Mouse (Mus musculus): ENCODE results near the gene Kcna7.
"Not testable (repeated sequence)": the region's sequence is repeated elsewhere in the genome, so short reads cannot be mapped to it uniquely, and the experiment has no call there.

The Kcna7 gene

DNA sequence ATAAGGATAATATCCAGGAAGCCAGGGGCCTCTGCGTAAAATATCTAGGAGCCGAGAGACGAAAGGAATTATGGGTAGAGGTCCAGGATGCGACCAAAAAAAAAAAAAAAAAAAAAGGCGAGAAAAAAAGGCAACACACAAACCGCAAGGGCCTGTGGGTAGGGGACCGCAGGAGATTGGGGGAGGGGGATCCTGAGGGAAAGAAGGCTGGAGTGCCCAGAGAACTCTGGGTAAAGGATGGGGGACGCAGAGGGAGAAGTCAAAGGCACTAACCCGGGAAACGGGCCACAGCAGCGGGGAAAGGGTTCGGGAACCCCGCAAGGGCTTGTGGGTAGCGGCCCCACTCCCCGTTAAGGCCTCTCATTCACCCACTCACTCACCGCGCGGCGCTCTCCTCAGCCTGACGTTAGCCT lies 10.3 kb upstream of the Kcna7 start:
- no peak for DNase-seq (ENCODE audit: low read depth, low spot score)

DNA sequence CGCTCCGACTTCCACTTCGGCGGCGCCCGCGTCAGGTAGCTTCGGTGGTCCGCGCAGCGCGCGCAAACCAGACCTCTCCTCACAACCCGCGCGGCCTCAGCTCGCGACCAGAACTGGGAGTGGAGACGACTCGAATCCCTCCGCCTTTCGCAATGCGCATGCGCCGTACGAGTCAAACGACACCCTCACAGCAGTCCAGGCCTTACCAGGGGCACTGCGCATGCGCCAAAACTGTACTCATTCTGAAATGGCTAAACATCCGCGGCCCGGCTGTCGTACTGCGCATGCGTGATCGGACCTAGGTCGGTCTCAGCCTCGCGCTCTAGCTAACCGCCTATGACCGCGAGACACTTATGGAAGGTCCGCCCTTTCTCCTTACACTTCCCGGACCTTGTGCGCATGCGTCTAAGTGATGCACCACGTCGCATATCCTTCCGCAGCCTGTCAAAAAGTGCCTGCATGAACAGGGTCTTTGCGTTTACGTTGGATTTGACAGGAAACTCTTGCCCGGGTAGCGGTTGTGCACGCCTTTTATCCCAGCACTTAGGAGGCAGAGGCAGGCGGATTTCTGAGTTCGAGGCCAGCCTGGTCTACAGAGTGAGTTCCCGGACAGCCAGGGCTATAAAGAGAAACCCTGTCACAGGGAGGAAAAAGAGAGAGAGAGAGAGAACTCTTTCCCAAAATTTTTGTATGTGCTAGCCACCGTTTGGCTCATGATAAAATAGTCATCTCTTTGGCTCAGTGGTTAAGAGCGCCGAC lies 9.7 kb upstream of the Kcna7 start, which contains the start of gene Snrnp70:
Snrnp70 (minus strand) TSS at position 165 of the 759 bp plus-strand sequence.
- DNase-seq (ENCODE audit: low read depth, low spot score) = peak; percentile 100

DNA sequence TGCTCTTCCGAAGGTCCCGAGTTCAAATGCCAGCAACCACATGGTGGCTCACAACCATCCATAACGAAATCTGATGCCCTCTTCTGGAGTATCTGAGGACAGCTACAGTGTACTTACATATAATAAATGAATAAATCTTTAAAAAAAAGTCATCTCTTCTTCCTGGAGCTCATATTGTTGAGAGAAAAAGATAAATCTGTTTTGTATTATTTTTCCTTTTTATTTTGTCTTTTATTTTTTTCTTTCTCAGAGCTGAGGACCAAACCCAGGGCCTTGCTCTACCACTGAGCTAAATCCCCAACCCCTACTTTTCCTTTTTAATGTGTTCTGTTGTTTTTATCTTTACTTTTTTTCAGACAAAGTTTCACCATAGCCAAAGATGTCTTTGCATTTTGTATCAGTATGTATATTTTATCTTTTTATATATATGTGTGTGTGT lies 9.1 kb upstream of the Kcna7 start:
- DNase-seq (ENCODE audit: low read depth, low spot score) = not testable (repeated sequence)

DNA sequence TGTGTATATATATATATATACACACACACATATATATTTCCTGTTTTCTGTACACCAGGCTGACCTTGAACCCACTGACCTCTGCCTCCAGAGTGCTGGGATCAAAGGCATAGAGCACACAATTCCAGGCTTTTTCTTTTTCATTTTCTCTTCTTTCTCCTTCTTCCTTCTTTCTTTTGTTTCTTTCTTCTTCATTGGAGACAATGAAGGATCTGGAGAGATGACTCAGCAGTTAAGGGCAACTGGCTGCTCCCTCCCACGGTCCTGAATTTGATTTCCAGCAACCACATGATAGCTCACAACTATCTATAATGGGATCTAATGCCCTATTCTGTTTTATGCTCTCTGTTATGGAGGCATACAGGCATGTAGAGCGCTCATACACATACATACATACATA lies 8.7 kb upstream of the Kcna7 start:
- DNase-seq (ENCODE audit: low read depth, low spot score) = no peak

DNA sequence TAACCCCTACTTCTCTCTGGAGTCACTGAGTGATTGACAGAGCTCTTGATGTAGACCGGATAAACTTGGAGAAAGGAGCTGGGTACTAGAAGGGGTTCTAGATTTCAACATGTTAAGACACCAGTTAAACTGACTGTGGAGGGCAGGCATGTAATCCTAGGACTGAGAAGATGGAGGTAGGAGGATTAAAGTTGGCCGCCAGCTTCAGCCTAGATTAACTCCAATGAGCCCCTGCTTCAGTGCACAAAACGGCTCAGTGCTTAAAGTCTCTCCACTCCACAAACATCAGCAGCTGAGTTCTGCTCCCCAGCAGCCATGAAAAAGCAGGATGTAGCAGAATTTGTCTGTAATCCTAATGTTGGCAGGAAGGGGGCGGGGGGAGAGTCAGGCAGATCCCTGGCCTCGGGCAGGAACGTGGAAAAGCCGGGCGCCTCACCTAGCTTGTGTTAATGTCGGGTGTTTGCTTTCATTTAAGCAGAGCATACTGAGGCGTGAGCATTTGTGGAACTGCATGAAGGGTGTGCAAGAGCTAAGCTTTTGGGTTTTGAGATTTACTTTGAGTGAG lies 3.9 kb upstream of the Kcna7 start:
- DNase-seq (ENCODE audit: low read depth, low spot score) = peak; percentile 63

DNA sequence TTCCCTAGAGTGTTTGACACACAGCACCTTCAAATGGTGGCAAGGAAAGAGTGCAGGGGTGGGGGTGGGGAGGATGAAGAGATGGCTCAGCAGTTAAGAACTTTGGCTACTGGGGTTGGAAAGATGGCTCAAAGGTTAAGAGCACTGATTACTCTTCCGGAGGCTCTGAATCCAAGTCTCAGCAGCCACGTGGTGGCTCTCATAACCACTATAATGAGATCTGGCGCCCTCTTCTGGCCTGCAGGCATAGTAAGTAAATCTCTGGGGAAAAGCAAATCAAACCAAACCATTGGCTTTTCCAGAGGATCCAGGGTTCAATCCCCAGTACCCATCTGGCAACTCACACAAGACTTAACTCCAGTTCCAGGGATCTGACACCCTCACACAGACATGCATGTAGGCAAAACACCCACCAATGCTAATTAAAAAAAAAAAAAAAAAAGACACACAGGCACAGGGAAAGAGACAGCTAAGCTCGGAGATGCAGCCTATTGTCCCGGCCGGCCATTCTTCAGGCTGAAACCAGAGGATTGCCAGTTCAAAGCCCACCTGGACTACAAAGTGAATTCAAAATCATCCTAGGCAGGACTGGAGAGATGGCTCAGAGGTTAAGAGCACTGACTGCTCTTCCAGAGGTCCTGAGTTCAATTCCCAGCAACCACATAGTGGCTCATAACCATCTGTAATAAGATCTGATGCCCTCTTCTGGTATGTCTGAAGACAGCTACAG lies 1.8 kb upstream of the Kcna7 start:
- DNase-seq (ENCODE audit: low read depth, low spot score) = no peak

DNA sequence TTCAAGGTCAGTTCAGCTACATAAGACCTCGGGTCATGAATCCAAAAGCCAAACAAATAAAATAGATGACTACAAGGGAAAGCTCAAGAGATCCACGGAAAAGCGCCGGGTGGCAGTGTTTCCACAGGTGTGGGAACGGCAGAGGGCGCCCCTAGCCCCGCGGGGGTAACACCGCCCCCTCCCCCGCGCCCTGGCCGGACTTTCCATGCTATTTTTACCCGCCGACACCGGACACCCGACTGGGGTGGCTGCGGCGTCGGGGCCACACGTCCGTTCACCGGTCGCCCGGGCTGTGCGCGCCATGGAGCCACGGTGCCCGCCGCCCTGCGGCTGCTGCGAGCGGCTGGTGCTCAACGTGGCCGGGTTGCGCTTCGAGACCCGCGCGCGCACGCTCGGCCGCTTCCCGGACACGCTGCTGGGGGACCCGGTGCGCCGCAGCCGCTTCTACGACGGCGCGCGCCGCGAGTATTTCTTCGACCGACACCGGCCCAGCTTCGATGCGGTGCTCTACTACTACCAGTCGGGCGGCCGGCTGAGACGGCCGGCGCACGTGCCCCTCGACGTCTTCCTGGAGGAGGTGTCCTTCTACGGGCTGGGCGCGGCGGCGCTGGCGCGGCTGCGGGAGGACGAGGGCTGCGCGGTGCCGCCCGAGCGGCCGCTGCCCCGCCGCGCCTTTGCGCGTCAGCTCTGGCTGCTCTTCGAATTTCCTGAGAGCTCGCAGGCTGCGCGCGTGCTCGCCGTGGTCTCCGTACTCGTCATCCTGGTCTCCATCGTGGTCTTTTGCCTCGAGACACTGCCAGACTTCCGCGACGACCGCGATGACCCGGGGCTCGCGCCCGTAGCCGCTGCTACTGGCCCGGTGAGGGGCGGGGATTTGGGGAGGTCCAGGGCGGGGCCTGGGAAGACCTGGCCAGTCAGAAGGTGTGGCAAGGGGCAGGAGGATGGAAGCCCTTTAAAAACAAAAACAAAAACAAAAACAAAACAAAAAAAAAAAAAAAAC lies 1.0 kb downstream of the Kcna7 start:
- DNase-seq (ENCODE audit: low read depth, low spot score) = no peak

DNA sequence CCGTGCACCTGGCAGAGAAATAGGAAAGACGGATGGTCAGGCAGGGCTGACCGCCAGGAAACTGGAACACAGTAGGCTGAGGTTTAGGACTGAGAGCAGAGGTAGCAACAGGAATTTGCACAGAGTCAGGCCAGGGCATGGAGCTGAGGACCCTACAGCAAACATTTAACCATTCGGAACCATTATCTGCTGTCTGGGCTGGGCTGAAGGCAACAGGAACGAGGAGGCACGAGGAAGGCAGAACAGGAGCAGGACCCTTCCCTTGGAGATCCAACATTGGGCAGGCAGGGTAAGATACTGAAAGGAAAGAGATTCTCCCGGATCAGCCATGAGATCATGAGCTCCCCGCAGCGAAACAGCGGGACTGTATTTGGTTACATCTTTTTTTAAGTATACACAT lies 2.4 kb downstream of the Kcna7 start:
- DNase-seq (ENCODE audit: low read depth, low spot score) = no peak

DNA sequence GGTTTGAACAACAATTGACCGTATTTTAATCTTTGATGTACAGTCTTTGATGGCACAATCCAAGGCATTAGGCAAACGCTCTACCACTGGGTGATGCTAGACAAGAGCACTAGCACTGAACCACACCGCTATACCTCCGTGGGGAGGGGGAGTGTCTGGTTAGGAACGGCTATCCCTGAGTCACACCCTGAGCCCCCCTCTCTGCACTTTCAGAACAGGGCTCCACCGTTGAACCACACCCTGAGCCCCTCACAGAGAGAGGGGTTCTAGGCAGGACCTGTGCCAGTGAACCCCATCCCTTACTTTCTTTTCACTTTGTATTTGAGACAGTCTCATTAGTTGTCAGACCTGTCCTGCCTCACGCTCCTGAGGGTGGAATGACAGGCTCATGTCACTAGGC lies 2.9 kb downstream of the Kcna7 start:
- DNase-seq (ENCODE audit: low read depth, low spot score) = no peak

DNA sequence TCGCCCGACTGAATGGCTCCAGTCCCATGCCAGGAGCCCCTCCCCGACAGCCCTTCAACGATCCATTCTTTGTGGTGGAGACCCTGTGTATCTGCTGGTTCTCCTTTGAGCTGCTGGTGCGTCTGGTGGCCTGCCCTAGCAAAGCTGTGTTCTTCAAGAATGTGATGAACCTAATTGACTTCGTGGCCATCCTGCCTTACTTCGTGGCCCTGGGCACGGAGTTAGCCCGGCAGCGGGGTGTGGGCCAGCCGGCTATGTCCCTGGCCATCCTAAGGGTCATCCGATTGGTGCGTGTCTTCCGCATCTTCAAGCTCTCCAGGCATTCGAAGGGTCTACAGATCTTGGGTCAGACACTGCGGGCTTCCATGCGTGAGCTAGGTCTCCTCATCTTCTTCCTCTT lies 3.5 kb downstream of the Kcna7 start:
- no peak for DNase-seq (ENCODE audit: low read depth, low spot score)

DNA sequence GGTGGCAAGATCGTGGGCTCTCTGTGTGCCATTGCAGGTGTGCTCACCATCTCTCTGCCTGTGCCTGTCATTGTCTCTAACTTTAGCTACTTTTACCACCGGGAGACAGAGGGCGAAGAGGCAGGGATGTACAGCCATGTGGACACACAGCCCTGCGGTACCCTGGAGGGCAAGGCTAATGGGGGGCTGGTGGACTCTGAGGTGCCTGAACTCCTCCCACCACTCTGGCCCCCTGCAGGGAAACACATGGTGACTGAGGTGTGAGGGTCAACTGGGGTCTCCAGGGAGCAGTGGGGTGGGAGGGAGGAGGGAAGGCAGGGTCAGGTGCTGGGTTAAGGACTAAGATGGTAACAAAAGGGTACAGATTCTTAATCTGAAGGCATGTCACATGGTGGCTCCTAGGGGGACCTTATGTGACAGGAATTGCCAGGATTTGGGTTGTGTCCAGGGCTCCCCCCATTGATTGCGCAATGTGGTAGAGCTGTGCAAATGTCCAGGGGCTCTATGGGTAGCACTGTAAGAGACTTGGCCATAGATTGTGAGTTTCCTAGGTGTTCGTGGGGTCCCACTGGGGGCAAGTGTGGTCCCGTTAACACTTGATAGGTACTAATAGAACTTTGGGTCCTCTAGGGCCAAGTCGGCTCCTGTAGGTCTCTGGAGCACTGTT lies 4.2 kb downstream of the Kcna7 start:
- no peak for DNase-seq (ENCODE audit: low read depth, low spot score)

DNA sequence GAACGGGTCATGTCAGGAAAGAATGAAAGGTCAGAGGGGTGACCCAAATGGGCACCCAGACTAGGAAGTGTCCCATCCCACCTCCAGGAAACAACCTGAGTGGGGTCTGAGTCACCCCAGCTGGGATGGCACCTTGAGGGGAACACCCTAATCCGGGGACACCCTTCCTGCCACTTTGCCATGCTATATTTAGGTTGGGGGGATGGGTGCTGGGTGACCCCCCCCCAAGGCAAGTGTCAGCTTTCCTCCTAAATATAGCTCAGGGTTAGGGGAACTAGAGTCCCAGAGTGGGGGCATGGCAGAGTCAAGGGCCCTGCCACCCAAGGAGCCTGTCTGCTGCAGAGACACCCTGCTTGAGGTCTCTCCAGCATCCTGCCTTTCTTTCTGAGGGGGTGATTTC lies 7.0 kb downstream of the Kcna7 start:
- DNase-seq (ENCODE audit: low read depth, low spot score) = no peak

DNA sequence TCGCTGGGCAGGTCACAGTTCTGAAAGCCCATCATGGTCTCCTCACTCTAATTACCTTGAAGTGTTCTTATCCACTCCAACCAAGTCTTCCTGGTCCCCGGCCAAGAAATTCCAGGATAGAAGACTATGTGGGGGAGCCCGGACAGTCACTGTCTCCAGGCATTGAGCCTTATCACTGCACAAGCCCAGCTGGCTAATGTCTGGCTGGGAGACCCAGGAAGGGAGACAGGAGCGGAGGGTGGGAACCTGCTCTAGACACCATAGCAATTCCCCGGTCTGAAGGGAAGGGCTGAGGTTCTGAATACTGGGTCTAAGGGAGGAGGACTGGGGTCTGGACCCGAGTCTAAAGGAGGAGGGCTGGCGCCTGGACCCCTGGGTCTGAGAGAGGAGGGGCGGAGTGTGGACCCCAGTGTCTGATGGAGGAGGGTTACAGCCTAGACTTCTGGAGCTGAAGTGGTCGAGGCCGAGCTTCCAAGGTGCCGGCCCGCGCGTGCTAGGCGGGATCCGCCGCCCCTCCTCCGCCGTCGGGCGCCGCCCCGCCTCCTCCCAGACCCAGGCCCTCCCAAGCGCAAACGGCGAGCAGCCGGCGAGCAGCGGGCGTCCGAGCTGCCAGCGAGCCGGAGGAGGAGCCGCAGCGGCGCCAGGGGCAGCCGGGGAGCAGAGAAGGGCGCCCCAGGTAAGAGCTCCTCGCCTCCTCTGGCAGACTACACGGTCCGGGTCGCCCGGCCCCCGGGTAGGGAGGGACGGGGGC lies 7.8 kb downstream of the Kcna7 start, which contains the start of gene Ntf5:
Ntf5 (plus strand) TSS at position 583 of the 751 bp plus-strand sequence.
- DNase-seq (ENCODE audit: low read depth, low spot score) = no peak

DNA sequence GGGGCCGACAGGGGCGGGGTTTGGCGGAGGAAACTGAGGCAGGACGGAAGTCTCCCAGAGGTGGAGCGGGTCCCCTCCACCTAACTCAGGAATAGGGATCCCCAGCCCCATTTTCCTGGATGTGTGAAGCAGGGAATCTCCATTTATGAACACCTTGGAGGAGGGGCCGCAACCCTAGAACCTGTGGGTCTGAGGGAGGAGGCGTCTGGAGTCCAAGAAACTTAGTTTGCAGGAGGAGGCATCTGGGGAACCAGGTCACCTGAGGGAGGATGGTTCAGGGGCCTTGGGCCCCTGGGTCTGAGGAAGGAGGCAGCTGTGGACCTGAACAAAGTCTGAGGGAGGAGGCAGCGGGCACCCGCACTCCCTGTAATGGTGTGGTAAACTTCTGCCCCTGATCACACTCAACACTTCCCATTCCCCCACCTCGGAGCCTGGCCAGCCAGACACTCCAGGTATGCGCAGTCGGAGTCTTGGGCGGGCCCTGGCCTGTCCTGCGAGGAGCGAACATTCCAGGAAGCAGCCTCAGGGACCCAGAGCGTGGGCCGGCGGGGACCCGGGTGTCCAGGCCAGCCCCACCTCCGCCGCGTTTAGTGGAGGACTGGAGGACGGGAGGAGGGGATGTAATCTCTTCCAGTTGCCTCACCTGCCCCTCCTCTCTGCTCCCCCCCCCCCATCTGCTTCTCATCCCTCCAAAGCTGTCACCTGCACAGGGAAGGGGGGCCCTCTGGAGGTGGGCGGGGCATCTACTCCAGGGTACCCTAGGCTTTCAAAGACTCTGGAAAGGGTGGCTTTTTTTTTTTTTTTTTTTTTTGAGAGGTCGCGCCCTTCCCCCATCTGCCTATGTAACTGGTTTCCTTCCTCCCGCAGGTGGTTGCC lies 8.6 kb downstream of the Kcna7 start:
- DNase-seq (ENCODE audit: low read depth, low spot score) = no peak

DNA sequence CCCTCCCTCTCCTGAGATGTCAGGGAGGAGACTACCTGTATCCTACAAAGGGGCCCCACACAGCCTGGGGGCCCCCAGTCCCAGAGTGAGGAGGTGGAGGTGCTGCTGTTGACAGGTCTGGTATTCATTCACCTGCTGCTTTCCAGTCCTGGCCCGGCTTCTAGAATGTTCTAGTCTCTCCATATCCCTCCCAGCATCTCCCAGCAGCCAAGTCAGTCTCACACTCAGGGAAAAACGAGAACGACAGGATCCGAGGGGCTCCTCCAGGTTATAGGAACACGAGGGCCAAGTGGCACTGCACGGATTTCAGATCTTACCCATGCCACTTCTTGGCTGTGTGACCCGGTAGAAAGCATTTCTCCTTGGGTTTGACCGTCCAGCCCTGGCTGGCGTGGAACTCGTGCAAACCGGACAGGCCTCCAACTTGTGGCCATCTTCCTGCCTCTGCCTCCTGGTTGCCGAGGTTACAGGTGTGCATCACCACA lies 9.3 kb downstream of the Kcna7 start:
- DNase-seq (ENCODE audit: low read depth, low spot score) = no peak

DNA sequence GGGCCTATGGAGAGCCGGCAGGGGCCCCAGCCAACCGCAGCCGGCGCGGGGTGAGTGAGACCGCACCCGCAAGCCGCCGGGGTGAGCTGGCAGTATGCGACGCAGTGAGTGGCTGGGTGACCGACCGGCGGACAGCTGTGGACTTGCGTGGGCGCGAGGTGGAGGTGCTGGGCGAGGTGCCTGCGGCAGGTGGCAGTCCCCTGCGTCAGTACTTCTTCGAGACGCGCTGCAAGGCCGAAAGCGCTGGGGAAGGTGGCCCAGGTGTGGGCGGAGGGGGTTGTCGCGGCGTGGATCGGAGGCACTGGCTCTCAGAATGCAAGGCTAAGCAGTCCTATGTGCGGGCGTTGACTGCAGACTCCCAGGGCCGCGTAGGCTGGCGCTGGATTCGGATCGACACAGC lies 10.2 kb downstream of the Kcna7 start:
- no peak for DNase-seq (ENCODE audit: low read depth, low spot score)

DNA sequence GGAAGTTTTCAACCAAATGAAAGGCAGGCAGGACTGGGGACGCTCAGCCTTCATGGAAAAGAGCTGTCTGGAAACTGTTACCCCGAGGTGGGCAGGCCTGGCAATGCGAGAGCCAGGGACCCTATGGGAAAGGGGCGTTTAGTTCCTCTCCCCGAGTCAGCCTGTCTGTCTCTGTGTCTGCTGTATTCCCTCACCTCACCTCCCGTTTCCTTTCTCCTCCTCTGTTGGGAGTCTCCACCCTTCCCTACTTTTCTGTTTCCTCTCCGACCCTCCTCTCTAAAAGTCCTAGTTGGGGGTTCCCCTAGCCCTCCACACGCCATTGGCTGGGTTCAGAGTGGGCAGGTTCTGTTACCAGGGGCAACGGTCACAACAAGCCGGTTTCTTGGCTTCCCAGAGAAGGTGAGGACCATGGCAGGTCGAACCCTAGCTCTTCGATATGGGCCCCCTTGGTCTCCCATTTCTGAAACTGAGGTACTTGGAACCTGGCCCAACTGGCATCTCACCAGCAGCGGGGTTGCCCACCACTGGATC lies 12.6 kb downstream of the Kcna7 start:
- no peak for DNase-seq (ENCODE audit: low read depth, low spot score)

DNA sequence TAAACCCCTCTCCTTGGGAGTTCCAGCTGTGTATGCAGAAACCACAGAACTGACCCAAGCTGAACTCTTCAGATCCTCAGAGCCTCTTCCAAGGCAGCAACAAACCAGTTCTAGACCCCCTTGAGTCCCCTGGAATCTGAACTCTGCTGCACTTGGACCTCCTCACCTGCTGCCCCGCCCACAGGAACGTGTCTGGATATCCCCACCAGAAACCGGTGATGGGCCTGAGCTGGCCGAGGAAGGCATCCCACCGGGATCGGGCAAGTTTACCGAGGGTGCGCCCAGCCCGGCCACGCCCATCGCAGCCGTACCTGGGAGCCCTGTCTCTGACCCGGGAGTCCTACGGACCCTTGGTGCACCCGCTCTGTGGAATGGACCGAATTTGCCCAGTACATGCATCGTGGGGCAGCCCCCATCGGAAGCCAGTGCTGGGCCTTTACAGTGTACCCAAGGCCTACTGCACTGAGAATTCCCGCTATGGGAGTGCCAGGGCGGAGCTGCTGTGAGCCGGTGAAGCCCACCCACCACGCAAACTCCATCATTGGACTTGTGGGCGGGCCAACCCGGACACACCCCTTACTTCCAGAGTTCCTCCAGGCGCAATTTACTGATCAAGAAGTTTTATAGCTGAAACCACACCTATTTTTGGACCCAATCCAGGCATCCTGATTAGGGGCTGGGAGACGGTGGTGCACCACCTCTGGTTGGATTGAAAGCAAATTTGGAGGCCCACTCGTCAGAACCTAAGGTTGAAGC lies 14.6 kb downstream of the Kcna7 start:
- no peak for DNase-seq (ENCODE audit: low read depth, low spot score)
